Mouse (Mus musculus): ENCODE data around the gene Borcs5. TPM values are rescaled to one million over a fixed set of nuclear protein-coding genes. Genes with fewer than 3 reads are reported as not detected.

Borcs5 gene
- 4.2 TPM for polyA plus RNA-seq (2015; fragmentation: Illumina TruSeq; extraction: RNeasy Lipid Tissue Mini Kit (QIAGEN cat#74804); ENCODE audit: insufficient read depth, low read depth, low replicate concordance)

GRCm38 (mm10) chr6:134639210-134639609, at the start of gene Borcs5:
TSS of gene Borcs5 (plus strand) at chr6:134639510.

GRCm38 (mm10) chr6:134631947-134632687, 7.2 kb upstream of the Borcs5 start, which contains the start of gene Mansc1:
TSS of gene Mansc1 (minus strand) at chr6:134632488.

Other genes starting within 250 kb of the Borcs5 start
- gene Bcl2l14, start 243.2 kb upstream of the Borcs5 start, polyA plus RNA-seq (2015; fragmentation: Illumina TruSeq; extraction: RNeasy Lipid Tissue Mini Kit (QIAGEN cat#74804); ENCODE audit: insufficient read depth, low read depth, low replicate concordance) = not detected
- gene Lrp6, start 72.5 kb upstream of the Borcs5 start, polyA plus RNA-seq (2015; fragmentation: Illumina TruSeq; extraction: RNeasy Lipid Tissue Mini Kit (QIAGEN cat#74804); ENCODE audit: insufficient read depth, low read depth, low replicate concordance) = 5.4 TPM
- 3.6 TPM for gene Mansc1, start 7.0 kb upstream of the Borcs5 start, polyA plus RNA-seq (2015; fragmentation: Illumina TruSeq; extraction: RNeasy Lipid Tissue Mini Kit (QIAGEN cat#74804); ENCODE audit: insufficient read depth, low read depth, low replicate concordance)
- gene Dusp16, start 153.1 kb downstream of the Borcs5 start, polyA plus RNA-seq (2015; fragmentation: Illumina TruSeq; extraction: RNeasy Lipid Tissue Mini Kit (QIAGEN cat#74804); ENCODE audit: insufficient read depth, low read depth, low replicate concordance) = 3.2 TPM
- gene Crebl2, start 190.6 kb downstream of the Borcs5 start, polyA plus RNA-seq (2015; fragmentation: Illumina TruSeq; extraction: RNeasy Lipid Tissue Mini Kit (QIAGEN cat#74804); ENCODE audit: insufficient read depth, low read depth, low replicate concordance) = 4.7 TPM

Measured in pancreas, adult 10 weeks (tissue).